Mouse (Mus musculus) megakaryocyte, embryonic 14.5 days (primary cell): ENCODE data around the gene Tmem175.

Experiments
- FLI1 ChIP-seq: IDR thresholded peaks from 2 replicates; pipeline ENCODE4 v1.6.1; 2012; ENCODE audit warnings: low read length, inconsistent platforms, mixed read lengths
- GATA1 ChIP-seq: IDR thresholded peaks from 3 replicates; pipeline ENCODE4 v1.6.1; 2012; ENCODE audit warnings: mixed read lengths, low read length, inconsistent platforms, borderline replicate concordance

GRCm38 (mm10) chr5:108689091-108689490, 59.5 kb downstream of the Tmem175 start:
- no peak for TF ChIP-seq GATA1
- no peak for TF ChIP-seq FLI1
